Mouse (Mus musculus) common myeloid progenitor, adult 5-6 weeks (primary cell): Measurements from ENCODE around the gene Nrsn2. TPM values are rescaled to one million over a fixed set of nuclear protein-coding genes. Genes with fewer than 3 reads are reported as not detected.
"Not testable (repeated sequence)": the region's sequence is repeated elsewhere in the genome, so short reads cannot be mapped to it uniquely, and the experiment has no call there.

Source experiments
- ATAC-seq: replicated peaks from 2 replicates; pipeline ENCODE4 v1.8.0; 2016; ENCODE audit warnings: low read depth, mild to moderate bottlenecking, moderate TSS enrichment, inconsistent platforms; ENCODE audit not compliant: poor library complexity, severe bottlenecking
- total RNA-seq: library from RNA; stranded (forward); fragments of 200-1000, 187-1606 nt; gene quantifications from 2 replicates; pipeline ENCODE4 v1.2.3, GENCODE M21; 2017

The Nrsn2 gene
- total RNA-seq, 1 experiment from 2014 or later = not detected

DNA sequence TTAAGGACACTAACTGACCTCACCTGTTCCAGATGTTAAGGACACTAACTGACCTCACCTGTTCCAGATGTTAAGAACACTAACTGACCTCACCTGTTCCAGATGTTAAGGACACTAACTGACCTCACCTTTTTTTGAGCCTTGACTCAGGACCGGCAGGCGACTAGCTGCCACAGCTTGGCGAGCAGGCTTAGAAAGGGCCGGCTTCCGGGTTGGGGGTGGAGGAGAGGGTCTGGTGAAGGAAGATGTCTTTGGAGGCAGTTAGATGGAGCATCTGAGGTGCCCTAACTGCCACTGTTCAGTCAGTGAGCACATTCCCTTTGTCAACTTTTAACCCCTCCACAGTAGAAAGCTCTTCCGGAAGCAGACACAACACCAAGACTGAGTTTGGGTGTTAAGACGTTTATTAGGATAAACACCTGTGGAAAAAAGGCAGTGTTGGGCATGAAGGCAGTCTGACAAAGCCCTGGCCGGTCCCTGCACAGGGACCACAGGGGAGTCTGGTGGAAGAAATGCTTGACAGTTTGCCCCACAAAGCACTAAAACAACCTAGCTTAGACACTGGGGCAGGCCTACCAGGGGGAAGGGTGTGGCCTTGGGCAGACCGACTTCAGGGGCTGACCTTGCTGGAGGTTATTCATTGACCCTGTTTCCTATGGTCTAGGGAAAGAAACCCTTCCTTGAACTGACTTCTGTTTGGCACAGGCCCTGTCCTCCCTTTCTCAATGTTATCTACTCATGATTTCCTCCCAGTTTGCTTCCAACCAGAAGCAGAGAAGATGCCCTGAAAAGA, 17.0 kb upstream of the Nrsn2 start:
- no peak for ATAC-seq

DNA sequence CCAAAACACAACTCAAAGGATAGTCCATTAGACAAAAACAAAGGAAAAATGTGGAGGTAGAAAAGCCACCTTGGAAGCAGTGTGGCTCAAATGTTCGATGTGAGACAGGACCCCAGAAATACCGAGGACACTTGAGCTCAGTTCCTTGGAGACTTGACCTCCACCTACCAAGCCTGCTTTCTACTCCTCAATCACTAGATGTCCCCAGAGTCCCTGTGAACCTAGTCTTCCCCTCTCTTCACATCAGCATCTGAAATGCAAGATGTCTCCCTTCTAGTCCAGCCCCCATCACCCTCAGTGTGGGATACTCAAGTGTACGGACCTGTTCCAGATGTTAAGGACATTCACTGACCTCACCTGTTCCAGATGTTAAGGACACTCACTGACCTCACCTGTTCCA, 16.3 kb upstream of the Nrsn2 start:
- ATAC-seq = peak; percentile 58

DNA sequence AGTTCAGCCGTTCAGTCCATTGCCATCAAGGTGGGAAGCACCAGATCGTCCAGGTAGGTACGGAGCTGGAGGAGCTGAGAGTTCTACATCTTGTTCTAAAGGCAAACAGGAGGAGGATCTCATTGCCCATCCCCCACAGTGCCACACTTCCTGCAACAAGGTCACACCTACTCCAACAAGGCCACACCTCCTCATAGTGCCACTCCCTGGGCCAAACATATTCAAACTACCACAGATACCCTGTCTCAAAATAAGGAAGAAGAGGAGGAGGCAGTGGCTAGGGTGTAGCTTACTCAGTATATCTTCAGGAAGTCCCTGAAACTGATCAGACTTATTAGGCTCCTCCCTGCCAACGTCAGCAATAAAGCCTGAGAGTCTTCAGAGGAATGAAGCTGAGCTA, 7.8 kb upstream of the Nrsn2 start:
- ATAC-seq = no peak

DNA sequence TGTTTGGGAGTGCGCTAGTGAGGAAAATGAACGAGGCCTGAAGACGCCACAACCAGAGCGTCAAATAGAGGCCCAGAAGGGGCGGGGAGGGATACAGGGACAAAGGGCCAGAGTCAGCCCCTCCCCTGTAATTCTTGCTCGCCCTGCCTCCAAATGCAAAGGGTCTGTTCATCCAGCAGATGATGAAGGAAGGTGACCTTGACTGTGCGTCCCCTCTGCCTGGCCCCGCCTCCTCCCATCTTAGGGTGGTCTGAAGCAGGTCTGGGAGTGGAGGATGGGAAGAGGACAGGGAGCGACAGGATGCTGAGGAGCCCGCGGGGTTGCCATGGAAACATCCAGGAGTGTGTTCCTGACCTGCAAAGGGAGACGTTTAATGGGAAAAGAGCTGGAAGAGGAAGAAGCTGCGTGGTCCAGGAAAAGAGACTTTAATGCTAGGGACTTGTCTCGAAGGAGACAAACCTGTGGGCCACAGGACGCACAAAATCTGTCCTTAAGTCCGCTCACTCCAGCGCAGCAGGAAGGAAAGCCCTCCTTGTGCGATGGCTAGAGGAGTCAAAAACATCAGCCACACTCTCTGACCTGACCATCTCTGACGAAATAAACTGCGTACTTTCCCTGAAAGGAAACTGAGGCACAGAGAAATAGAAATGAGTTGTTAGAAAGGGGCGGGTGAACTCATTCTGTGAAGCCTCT, 640 bp downstream of the Nrsn2 start:
- no peak for ATAC-seq

DNA sequence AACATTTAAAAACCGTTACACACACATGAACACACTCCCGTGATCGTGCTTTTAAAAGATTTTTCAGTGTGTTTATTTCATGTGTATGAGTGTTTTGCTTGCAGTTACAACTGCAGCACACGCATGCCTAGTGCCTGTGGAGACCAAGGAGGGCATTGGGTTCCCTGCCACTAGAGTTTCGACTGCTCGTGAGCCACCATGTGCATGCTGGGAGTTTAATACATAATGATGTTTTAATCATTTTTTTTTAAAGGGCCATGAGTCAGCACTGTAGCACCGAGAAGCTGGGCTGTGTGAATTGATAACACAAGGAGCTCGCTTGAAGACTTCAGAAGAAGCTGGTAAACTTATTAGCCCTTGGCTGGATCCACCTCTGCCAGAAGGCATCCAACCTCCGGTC, 2.9 kb downstream of the Nrsn2 start:
- ATAC-seq = peak; percentile 55

DNA sequence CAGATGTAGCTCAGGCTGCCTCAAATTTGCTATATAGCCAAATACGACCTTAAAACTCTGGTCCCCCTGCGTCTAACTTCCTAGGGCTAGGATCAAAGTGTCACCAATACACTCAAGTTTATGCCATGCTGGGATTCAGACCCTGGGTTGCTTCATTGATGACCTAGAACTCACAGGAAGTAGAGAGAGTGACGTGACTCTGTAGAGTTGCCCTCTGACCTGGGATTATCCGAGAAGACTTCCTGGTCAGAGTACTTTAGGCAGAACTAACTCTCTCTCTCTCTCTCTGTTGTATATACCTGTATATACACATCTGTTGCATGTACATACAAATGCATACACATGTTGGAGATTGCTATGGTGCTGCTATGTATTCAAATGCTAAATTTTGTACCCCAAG, 3.8 kb downstream of the Nrsn2 start:
- ATAC-seq = no peak

DNA sequence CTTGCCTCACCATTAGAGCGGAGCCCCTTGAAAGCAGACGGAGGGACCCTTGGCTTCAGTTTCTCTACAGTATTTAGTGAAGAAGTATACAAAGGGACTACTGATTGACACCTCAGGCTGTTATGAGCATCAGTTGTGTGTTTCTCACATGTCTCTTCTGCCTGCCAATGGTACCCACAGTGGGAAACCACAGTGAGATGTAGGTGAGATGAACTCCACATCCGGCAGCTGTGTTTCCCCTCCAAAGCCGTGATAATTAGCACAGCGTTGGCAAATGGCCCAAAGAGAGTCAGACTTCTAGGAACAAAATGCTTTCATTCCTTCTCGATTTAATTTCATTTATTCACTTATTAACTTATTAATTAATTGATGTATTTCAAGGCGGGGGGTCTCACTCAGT, 4.3 kb downstream of the Nrsn2 start:
- ATAC-seq = peak; percentile 75

DNA sequence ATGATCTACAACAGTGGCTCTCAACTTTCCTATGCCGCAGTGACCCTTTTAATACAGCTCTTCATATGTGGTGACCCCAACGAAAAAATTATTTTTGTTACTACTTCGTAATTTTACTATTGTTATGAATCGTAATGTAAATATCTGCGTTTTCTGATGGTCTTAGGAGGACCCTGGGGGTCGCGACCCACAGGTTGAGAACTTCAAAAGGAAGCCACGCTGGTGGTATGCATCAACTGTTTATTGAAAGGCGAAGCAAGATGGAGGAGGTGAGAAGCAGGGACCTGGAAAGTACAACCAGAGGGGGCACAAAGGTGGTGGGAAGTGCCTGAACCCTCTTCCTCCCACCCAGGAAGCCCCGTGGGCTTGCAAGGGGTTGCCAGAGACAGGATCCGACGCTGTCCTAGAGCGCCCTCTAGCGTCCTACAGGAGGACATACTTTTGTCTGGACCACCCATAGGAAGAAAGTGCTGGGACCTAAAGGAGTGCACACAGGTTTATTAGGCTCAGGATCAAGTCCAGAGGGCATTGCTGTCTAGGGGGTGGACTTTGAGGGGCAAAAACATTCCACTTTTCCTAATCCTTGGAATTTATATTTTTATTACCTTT, 7.8 kb downstream of the Nrsn2 start:
- peak; percentile 67 for ATAC-seq

DNA sequence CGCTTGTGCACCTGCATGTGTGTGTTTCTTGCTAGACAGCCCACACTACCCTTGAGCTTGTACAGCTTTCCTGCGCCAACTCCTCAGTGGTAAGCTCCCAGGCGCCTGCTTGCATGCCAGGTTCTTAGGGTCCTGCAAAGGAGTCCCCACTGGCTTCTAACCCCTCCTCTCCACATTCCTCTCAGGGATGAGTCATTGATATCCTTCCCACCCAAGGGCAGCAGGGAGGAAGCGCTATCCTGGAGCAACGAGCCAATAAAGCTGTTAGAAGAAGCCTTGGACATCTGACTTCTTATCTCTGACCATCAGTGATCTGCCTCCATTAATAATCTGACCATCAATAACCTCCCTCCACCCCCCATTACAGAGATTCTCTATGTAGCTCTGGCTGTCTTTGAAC, 8.5 kb downstream of the Nrsn2 start:
- no peak for ATAC-seq

DNA sequence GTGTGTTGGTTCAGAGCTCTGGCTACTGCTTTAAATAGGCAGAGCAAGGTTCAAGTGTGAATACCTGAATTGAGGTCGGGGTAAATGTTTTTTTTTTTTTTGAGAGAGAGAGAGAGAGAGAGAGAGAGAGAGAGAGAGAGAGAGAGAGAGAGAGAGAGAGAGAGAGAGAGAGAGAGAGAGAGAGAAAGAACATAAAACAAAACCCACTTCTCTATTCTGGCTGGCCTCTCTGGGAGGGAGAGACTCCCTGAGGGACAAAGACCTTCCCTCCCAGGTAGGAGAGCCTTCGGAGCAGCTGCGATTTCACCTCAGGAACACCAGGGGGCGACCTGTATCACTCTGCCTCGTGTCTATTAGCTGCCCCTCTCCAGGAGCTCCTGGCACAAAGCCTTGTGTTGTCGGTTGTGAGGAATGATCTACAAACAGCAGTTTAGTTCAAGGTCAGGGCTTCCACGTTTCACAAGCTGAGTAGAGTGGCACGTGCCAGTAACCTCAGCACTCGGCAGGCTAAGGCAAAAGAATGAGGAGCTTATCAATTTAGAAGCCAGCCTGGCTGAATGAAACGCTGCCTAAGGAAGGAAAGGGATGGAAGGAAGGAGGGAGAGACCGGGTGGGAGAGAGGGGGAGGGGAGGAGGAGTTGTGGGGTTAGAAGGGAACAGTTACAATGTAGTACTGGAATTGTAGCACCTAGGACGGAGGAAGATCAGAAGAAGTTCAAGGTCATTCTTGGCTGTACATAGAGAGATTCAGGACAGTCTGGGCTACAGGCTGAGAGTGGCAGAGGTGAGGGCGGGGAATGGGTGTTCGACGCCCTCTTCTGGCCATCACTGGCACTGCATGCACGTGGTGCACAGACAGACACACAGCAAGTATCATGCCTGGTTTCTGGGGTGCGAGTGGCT, 12.9 kb downstream of the Nrsn2 start:
- ATAC-seq = peak; percentile 81

DNA sequence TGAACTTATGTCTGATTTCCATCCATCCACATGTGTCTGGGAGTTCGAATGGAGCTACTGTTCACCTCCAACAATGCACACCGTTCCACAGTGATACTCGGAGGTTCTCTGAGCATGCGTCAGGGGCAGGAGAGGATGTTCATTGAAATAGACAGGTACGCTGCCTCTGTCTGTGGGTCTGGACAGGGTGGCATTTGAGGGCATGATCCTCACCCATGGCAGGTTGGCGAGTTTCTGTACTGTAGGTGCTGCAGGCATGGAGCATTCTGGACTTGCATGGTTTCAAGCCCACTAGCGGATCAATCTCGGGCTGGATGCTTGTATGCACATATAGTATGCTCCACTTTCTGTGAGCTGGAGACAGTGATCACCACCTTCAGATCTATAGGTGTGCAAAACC, 15.2 kb downstream of the Nrsn2 start:
- no peak for ATAC-seq

DNA sequence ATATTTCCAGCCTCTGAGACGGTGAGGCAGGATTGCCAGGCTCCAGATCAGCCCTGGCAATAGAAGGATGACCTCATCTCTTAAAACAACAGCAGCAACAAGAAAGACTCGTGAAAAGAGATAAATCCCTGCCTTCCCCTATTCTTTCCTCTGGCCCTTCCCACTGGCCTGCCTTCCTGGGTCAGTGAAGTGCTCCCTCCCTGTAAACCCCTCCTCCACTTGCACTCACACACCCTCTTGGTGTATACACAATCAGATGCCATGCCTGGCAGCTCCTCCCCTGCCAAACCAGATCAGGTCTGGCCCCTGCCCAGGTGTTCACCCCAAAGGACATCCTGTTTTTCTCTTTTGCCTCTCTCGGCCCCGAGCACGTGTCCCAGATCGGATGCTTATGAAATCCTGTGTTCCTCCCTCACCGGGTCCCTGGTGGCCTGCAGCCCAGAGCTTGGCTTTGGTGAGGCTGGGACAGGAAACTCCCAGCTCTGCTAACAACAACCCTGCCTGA, 16.1 kb downstream of the Nrsn2 start:
- peak; percentile 65 for ATAC-seq

DNA sequence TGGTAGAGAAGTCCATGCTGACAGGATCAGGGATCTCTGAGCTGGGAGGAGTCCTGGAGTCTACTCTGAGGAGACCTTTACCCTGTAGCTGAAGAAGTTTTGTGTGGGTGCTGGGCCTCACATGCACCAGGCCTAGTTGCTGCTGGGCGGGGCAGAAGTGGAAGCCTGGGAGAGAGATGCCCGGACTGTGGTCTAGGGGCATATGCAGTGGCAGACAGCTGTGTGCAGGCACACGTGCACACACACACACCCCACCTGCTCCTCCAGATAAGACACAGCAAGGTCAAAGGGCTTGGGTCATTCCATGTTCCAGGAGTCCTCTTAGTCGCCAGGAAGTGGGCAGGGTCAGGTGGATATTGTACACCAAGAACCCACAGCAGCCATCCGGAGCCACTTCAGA, 16.8 kb downstream of the Nrsn2 start:
- ATAC-seq = peak; percentile 2; the same call in 1 of the 2 replicates

DNA sequence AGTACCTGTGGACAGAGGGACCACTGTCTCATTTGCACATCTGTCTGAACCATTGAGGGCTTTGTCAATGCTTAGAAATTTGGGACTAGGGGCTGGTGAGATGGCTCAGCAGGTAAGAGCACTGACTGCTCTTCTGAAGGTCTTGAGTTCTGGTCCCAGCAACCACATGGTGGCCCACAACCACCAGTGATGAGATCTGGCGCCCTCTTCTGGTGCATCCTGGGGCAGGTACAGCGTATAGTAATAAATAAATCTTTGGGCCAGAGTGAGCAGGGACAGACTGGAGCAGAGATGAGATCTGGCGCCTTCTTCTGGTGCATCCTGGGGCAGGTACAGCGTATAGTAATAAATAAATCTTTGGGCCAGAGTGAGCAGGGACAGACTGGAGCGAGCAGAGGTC, 17.5 kb downstream of the Nrsn2 start:
- ATAC-seq = not testable (repeated sequence)

DNA sequence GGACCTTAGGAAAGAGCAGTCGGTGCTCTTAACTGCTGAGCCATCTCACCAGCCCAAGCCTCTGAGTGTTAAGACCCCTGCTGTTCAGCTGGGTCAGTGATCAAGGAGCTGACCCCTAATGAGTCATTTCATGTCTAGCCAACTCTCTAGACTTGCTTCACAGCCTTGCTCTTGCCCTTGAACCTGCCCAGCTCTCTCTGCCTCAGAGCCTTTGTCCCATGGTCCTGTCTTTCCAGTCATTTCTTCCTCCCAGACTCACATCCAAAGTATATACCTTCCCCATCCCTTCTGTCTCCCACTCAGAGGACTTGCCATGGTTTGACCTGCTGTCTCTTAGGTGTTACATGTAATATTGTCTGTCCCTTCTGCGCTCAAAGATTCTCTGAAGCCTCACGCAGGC, 19.2 kb downstream of the Nrsn2 start:
- no peak for ATAC-seq

DNA sequence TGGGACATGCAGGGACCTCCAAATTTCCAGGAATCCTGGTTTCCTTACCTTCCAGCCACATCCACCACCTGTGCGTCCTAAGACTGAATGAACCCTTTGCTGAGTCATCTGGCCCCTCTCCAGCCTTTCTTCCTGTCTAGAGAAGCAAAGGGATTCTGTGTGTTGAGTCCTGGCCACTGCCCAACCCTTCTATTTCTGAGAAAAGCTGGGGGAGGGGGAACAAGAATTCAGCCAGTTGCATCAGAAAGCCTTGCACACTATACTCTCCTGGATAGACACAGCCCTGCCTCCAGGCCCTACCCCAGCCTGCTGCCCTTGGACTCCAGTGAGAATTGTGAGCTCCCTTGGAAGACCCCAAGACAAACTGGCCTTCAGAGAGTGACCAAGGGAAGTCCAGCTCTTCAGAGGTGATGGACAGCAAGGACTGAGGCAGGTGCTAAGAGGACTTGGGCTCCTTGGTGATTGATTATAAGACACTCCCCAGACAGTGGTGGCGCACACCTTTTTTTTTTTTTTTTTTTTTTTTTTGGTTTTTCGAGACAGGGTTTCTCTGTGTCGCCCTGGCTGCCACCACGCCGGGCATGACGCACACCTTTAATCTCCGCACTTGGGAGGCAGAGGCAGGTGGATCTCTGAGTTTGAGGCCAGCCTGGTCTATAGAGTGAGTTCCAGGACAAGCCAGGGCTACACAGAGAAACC, 26.4 kb downstream of the Nrsn2 start:
- peak; percentile 43 for ATAC-seq

DNA sequence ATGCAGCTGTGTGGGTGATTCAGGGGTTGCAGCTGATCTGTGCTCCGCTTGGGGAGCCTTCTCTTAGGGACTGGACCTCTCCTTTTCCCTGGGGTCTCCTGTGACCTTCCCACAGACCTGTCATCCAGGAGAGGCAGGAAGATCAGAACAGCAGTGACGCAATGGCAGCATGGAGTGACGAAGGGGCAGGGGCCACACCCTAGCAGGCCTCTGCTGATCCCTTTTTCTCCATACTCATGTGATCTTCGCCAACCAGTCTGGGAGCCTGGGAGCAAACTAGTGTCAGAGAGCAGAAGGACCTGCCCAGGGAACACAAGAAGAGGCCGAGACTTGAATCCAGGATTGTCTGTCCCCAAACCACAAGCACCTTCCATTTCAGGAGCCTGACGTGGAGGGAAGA, 27.2 kb downstream of the Nrsn2 start:
- ATAC-seq = no peak

DNA sequence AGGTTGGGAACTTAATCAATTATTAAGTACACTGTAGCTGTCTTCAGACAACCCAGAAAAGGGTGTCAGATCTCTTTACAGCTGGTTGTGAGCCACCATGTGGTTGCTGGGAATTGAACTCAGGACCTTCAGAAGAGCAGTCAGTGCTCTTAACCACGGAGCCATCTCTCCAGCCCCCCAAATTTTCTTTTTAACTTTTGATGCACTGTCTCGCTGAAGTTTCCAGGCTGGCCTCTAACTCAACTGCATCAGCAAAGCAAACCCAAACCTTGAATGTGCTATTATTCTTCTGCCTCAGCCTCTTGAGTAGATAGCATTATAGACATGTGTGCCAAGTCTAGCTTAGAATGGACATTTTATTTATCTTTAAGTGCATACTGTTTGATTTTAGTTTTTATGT, 28.7 kb downstream of the Nrsn2 start:
- no peak for ATAC-seq

DNA sequence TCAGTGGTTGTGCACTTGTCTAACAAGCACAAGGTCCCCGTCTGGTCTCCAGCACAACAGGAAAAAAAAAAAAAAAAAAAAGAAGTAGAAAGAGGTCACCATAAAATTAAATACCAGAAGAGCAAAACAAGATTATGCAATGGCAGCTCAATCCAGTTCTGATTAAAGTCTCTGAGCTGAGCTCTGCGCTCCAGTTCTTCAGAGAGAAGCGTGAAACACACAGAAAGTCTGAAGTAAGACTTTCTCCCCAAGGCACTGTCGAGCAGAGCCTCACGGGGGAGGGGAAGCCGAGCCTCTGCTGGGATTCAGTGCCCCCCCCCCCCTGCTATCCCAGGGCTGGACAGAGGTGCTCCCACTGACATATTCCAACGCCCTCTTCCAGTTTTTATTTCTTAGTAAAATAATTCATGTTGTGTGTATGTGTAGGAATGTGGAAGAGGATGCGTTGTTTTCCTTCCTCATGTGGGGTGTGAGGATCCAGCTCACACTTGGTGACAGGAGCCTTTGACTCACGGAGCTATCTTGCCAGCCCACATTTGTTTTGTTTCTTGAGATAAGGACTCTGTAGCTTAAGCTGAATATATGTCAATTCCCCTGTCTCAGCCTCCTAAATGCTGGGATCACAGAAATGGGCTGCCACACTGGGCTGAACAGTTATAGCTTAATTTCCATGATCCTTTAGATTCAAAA, 29.5 kb downstream of the Nrsn2 start:
- ATAC-seq = peak; percentile 42
